Mouse (Mus musculus): ENCODE results near the gene Fbxw9. TPM values are rescaled to one million over a fixed set of nuclear protein-coding genes. Genes with fewer than 3 reads are reported as not detected.
A peak's percentile ranks its signal among the peaks of the same experiment; 100 is the strongest.

Fbxw9 gene
- polyA plus RNA-seq, 1 experiment from 2014 or later = 34.8 TPM

GRCm38 (mm10) chr8:85062603-85063002 lies 2.7 kb downstream of the Fbxw9 start:
- Histone ChIP-seq H3K9me3 (ENCODE audit: low read length) (no peaks in the 10 kb centered on the region), H3K4me3 (ENCODE audit: low read depth, low read length) (no peak overlapping the region), H3K9ac (replicated peaks; ENCODE audit: low read depth) (no peak overlapping the region), H3K4me1 (ENCODE audit: insufficient read depth, low read depth, low read length) (no peaks in the 10 kb centered on the region), H3K27ac (ENCODE audit: low read length) (no peak overlapping the region), H3K4me2 (replicated peaks; ENCODE audit: low read depth, low read length) (no peak overlapping the region), H3K27me3 (replicated peaks; ENCODE audit: insufficient read depth, low read length) (no peaks in the 10 kb centered on the region), H3K36me3 (ENCODE audit: insufficient read depth, low read length) (no peaks in the 10 kb centered on the region)
- DNase-seq (ENCODE audit: low spot score) (no peak), ATAC-seq (no peak)
- no peak for TF ChIP-seq EP300 (IDR thresholded peaks at IDR 0.05)
- TF ChIP-seq CTCF (IDR thresholded peaks at IDR 0.05) = no peak
- WGBS = 91% methylated on average over 4 of the region's 4 CpGs

- Histone ChIP-seq H3K4me1 (ENCODE audit: insufficient read depth, low read depth, low read length) (no peaks in the 10 kb centered on the region), H3K36me3 (ENCODE audit: insufficient read depth, low read length) (no peaks in the 10 kb centered on the region), H3K9me3 (ENCODE audit: low read length) (no peaks in the 10 kb centered on the region), H3K27me3 (replicated peaks; ENCODE audit: insufficient read depth, low read length) (no peaks in the 10 kb centered on the region), H3K4me2 (replicated peaks; ENCODE audit: low read depth, low read length) (no peak overlapping the region), H3K27ac (ENCODE audit: low read length) (no peak overlapping the region), H3K4me3 (ENCODE audit: low read depth, low read length) (no peak overlapping the region), H3K9ac (replicated peaks; ENCODE audit: low read depth) (no peak overlapping the region)
- DNase-seq (ENCODE audit: low spot score) (no peak), ATAC-seq (no peak)
- TF ChIP-seq EP300 (IDR thresholded peaks at IDR 0.05) = no peak
- no peak for TF ChIP-seq CTCF (IDR thresholded peaks at IDR 0.05)
- WGBS = 47% methylated on average over 2 of the region's 2 CpGs
Observed at GRCm38 (mm10) chr8:85065213-85065612, 5.4 kb downstream of the Fbxw9 start.

GRCm38 (mm10) chr8:85067155-85067554 lies 7.3 kb downstream of the Fbxw9 start:
- H3K27ac ChIP-seq (ENCODE audit: low read length) = no peak overlapping the region
- no peak overlapping the region for H3K9ac ChIP-seq (replicated peaks; ENCODE audit: low read depth)
- H3K27me3 ChIP-seq (replicated peaks; ENCODE audit: insufficient read depth, low read length) = no peaks in the 10 kb centered on the region
- H3K36me3 ChIP-seq (ENCODE audit: insufficient read depth, low read length) = no peaks in the 10 kb centered on the region
- no peak for DNase-seq (ENCODE audit: low spot score)
- TF ChIP-seq EP300 (IDR thresholded peaks at IDR 0.05) = no peak
- TF ChIP-seq CTCF (IDR thresholded peaks at IDR 0.05) = no peak
- ATAC-seq = no peak
- WGBS = 89% methylated on average over 2 of the region's 2 CpGs
- H3K4me1 ChIP-seq (ENCODE audit: insufficient read depth, low read depth, low read length) = no peaks in the 10 kb centered on the region; the same call in 1 of the 2 replicates
- H3K4me3 ChIP-seq (ENCODE audit: low read depth, low read length) = no peak overlapping the region
- H3K4me2 ChIP-seq (replicated peaks; ENCODE audit: low read depth, low read length) = no peak overlapping the region
- no peaks in the 10 kb centered on the region for H3K9me3 ChIP-seq (ENCODE audit: low read length)

GRCm38 (mm10) chr8:85067982-85068381 lies 8.1 kb downstream of the Fbxw9 start, which contains the start of gene Gm5741:
Gm5741 (minus strand) TSS chr8:85067982.
- H3K4me3 ChIP-seq (ENCODE audit: low read depth, low read length) = no peak within 1 kb of the TSS
- H3K27me3 ChIP-seq (replicated peaks; ENCODE audit: insufficient read depth, low read length) = no peaks in the 10 kb centered on the region
- TF ChIP-seq CTCF (IDR thresholded peaks at IDR 0.05) = no peak
- TF ChIP-seq EP300 (IDR thresholded peaks at IDR 0.05) = no peak
- no peaks in the 10 kb centered on the region; the same call in 1 of the 2 replicates for H3K4me1 ChIP-seq (ENCODE audit: insufficient read depth, low read depth, low read length)
- no peak within 1 kb of the TSS for H3K27ac ChIP-seq (ENCODE audit: low read length)
- no peaks in the 10 kb centered on the region for H3K9me3 ChIP-seq (ENCODE audit: low read length)
- DNase-seq (ENCODE audit: low spot score) (no peak), ATAC-seq (no peak)
- no peak within 1 kb of the TSS for H3K9ac ChIP-seq (replicated peaks; ENCODE audit: low read depth)
- no peaks in the 10 kb centered on the region for H3K36me3 ChIP-seq (ENCODE audit: insufficient read depth, low read length)
- no peak within 1 kb of the TSS for H3K4me2 ChIP-seq (replicated peaks; ENCODE audit: low read depth, low read length)

GRCm38 (mm10) chr8:85071041-85071440 lies 11.2 kb downstream of the Fbxw9 start:
- Histone ChIP-seq H3K9me3 (ENCODE audit: low read length) (no peaks in the 10 kb centered on the region), H3K27me3 (replicated peaks; ENCODE audit: insufficient read depth, low read length) (no peaks in the 10 kb centered on the region), H3K9ac (replicated peaks; ENCODE audit: low read depth) (no peak overlapping the region), H3K27ac (ENCODE audit: low read length) (peak overlapping the region; percentile 97; the same call in 1 of the 2 replicates), H3K36me3 (ENCODE audit: insufficient read depth, low read length) (no peaks in the 10 kb centered on the region), H3K4me3 (ENCODE audit: low read depth, low read length) (peak overlapping the region; percentile 97), H3K4me1 (ENCODE audit: insufficient read depth, low read depth, low read length) (no peaks in the 10 kb centered on the region; the same call in 1 of the 2 replicates), H3K4me2 (replicated peaks; ENCODE audit: low read depth, low read length) (peak overlapping the region; percentile 69; the same call in 1 of the 2 replicates)
- DNase-seq (ENCODE audit: low spot score) = peak; percentile 39
- 73% methylated on average over 5 of the region's 5 CpGs for WGBS
- TF ChIP-seq EP300 (IDR thresholded peaks at IDR 0.05) (no peak), CTCF (IDR thresholded peaks at IDR 0.05) (0 out of 2 replicates have a peak, but pooled peaks have one; percentile 14)
- ATAC-seq = no peak

- Histone ChIP-seq H3K4me2 (replicated peaks; ENCODE audit: low read depth, low read length) (peak within 1 kb of the TSS; percentile 69), H3K27ac (ENCODE audit: low read length) (peak within 1 kb of the TSS; percentile 97), H3K9me3 (ENCODE audit: low read length) (no peaks in the 10 kb centered on the region), H3K9ac (replicated peaks; ENCODE audit: low read depth) (peak within 1 kb of the TSS; percentile 85), H3K4me3 (ENCODE audit: low read depth, low read length) (peak within 1 kb of the TSS; percentile 97), H3K27me3 (replicated peaks; ENCODE audit: insufficient read depth, low read length) (no peaks in the 10 kb centered on the region), H3K4me1 (ENCODE audit: insufficient read depth, low read depth, low read length) (no peaks in the 10 kb centered on the region; the same call in 1 of the 2 replicates), H3K36me3 (ENCODE audit: insufficient read depth, low read length) (no peaks in the 10 kb centered on the region)
- under 1% methylated on average over 60 of the region's 68 CpGs for WGBS
- peak; percentile 95 for DNase-seq (ENCODE audit: low spot score)
- no peak for TF ChIP-seq EP300 (IDR thresholded peaks at IDR 0.05)
- no peak for TF ChIP-seq CTCF (IDR thresholded peaks at IDR 0.05)
- peak; percentile 96 for ATAC-seq
Observed at GRCm38 (mm10) chr8:85071514-85072281, 11.8 kb downstream of the Fbxw9 start, which contains the start of gene Dhps. Dhps (plus strand) TSS chr8:85071757.

Data from lung, postnatal 0 days (tissue).